Mouse (Mus musculus) lung, adult 2 months (tissue): Measurements from ENCODE around the gene Arhgap25. TPM values are rescaled to one million over a fixed set of nuclear protein-coding genes. Genes with fewer than 3 reads are reported as not detected.

ENCODE experiments used
- DNase-seq: peaks from one replicate; pipeline ENCODE4 v3.0.0; 2022
- H3K4me1 ChIP-seq: fragments of 200-500 bp; 2 replicates; pipeline ENCODE4 v1.6.1; 2011; ENCODE audit warnings: low read length; ENCODE audit not compliant: control insufficient read depth, insufficient read depth
- H3K4me3 ChIP-seq: fragments of 200-500 bp; replicated peaks from 2 replicates; pipeline ENCODE3; 2011; ENCODE audit warnings: low read depth, mild to moderate bottlenecking, control low read depth, low read length; ENCODE audit errors: extremely low read depth
- CTCF ChIP-seq: fragments of 200-500 bp; IDR thresholded peaks from 2 replicates; pipeline ENCODE4 v1.5.1; 2011; ENCODE audit warnings: mild to moderate bottlenecking, low read length, control low read depth; ENCODE audit not compliant: insufficient read depth
- POLR2A ChIP-seq: fragments of 200-500 bp; IDR thresholded peaks from 2 replicates; pipeline ENCODE4 v1.6.1; 2011; ENCODE audit warnings: low read depth, mild to moderate bottlenecking, control low read depth, low read length, borderline replicate concordance; ENCODE audit errors: extremely low read depth
- WGBS: fragments of 180-500 bp; shearing (Covaris S2); methylation state at CpG from one replicate; pipeline ENCODE4 v1.1.7; 2018; 5-methylcytosine and 5-hydroxymethylcytosine counted together
- polyA plus RNA-seq: library from polyadenylated mRNA; depleted of rRNA; stranded (reverse); fragments of >200 nt; gene quantifications from 2 replicates; pipeline ENCODE4 v1.2.3, GENCODE M21; 2012

The Arhgap25 gene
- polyA plus RNA-seq, 1 experiment: 6.6 TPM

DNA sequence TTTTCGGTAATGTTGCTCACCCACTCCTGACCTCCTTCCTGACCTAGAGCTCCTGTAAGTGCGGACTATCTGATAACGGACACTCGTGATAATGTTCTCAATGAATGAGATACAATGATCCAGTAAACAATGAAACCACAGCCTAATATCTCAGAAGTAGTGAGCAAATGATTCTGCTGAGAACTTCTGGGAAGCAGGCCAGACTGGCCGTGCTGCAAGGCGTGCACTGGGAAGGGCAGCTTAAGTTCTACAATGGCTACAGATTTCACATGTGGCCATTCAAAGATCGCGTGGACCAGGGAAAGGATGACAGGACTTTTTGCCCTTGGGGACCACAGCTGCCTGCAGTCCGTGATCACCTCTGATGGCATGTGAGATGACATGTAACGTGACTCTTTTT, 64.7 kb downstream of the Arhgap25 start:
- TF ChIP-seq CTCF (no peak), POLR2A (no peak)
- Histone ChIP-seq H3K4me1 (no peaks in the 10 kb centered on the region), H3K4me3 (no peak overlapping the region)
- peak; percentile 22 for DNase-seq
- WGBS: 44% methylated on average over 10 of the region's 10 CpGs

DNA sequence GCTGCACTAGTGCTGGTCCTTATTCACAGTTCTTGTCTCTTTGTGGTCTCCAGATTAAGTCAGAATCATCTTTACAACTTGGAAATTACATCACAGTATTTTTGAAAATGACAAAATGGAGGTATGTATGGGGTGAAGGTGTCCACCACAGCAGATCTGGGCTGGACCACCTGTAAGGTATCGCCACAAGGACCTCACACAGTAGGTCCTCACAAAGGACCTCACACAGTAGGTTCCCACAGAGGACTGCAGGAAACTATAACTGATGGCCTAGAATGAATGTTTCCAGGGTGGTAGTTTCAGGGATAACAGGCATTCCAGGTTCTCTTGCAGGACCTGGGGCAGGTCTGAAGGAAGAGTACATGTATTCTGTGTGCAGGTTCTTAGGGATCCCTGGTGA, 65.7 kb downstream of the Arhgap25 start:
- 100% methylated on average over 1 of the region's 1 CpGs for WGBS
- no peak for DNase-seq
- no peak overlapping the region for H3K4me3 ChIP-seq
- TF ChIP-seq POLR2A (no peak), CTCF (no peak)
- no peaks in the 10 kb centered on the region for H3K4me1 ChIP-seq

DNA sequence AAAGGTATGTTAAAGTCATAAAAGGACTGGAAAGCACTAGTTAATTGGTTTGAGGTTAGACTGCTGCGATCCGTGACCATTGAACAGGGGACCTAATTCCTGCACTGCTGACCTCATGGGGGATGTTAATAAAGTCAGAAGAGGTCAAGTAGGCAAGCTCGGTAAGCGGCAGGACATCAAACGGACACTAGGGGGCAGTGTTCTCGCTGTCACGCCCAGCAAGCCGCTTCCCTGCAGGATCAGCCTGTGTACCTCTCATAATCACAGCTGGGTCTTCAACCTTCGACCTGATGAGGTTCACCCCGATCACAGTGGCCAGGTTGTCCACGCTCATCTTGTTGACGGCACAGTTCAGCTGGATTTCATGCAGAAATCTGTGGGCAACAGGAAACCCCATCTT, 66.8 kb downstream of the Arhgap25 start:
- no peaks in the 10 kb centered on the region for H3K4me1 ChIP-seq
- peak; percentile 69 for DNase-seq
- TF ChIP-seq CTCF (peak; percentile 96), POLR2A (no peak)

DNA sequence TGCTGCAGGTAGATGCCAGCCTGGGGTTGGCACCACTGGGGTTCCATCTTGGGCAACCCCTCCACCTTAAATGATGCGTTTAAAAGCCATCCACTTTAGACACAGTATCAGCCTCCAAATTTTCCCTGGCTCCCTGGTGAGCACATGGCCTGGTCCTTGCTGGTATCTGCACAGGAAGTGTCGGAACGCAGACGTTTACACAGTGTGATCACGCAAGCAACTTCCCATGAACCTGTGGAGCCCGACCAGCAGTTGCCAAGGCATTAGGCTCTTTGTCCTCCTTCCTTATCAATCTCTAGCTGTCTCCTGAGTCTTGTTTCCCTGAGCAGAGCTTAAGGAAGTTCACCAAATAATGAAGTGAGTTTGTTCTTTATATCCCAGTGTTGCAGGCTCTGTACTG, 77.6 kb downstream of the Arhgap25 start:
- WGBS: 27% methylated on average over 6 of the region's 6 CpGs
- TF ChIP-seq POLR2A (no peak), CTCF (no peak)
- no peak overlapping the region for H3K4me3 ChIP-seq
- no peak for DNase-seq
- H3K4me1 ChIP-seq: peaks cover 3% of the 10 kb centered on the region

More for the DNA sequence above, 66.8 kb downstream of the Arhgap25 start:
- H3K4me3 ChIP-seq: no peak overlapping the region
- 17% methylated on average over 12 of the region's 12 CpGs for WGBS

DNA sequence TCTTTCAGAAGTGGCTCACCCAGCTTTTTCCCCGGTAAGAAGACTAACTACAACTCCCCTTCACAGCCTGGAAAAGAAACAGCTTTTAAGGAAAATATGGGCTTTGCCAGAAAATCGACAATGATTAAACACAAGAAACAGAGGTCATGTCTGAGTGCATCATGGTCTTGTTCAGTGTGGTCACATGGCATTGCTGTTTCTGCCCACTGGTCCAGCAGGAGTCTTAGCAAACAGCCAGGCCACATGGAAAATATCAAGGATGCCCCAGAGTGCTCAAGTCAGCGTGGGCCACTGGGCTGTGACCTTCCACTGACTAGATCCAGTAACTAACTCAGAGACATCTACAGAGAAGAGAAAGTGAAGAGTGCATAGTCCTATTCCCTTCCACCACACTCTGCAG, 81.3 kb downstream of the Arhgap25 start:
- H3K4me3 ChIP-seq: no peak overlapping the region
- H3K4me1 ChIP-seq: peaks cover 3% of the 10 kb centered on the region
- 58% methylated on average over 3 of the region's 3 CpGs for WGBS
- TF ChIP-seq CTCF (no peak), POLR2A (no peak)
- no peak for DNase-seq

DNA sequence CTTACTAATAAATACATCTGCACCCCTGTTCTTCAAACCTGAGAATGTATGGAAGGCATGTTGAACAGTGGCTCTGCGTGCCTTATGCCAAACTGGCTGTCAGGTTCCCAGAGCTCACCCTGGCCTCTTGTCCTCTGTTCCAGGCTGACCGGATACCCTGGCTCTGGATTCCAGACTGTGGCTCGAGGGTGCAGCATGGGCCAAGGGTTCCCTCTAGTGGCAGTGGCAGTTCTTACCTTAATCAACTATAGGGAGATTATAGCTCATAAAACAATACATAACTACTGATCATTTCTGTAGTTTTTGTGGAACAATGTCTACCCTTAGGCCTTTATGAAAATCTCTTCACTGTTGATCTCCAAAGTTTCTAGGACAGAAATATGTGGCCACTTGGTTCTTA, 82.0 kb downstream of the Arhgap25 start:
- Histone ChIP-seq H3K4me1 (peaks cover 1% of the 10 kb centered on the region), H3K4me3 (no peak overlapping the region)
- WGBS: 37% methylated on average over 3 of the region's 3 CpGs
- DNase-seq: peak; percentile 42
- TF ChIP-seq CTCF: peak; percentile 80
- TF ChIP-seq POLR2A: no peak

DNA sequence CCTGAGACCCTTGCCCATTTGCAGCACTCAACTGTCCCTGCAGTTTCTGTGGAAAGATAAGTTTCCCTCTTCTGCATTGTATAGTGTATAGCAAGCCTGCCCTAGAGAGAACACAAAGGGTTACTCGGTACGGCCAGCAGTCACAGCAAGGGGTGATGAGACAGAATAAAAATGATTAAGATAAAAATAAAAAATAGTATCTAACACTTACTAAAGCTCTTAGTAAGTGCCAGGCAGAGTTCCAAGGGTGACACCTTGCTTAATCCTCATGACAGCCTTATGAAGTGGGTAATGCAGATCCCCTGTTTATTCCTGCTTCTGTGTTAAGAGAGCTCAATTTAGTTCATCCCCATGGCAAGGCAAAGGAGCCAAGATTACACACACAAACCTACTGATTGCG, 83.5 kb downstream of the Arhgap25 start:
- Histone ChIP-seq H3K4me1 (no peaks in the 10 kb centered on the region), H3K4me3 (no peak overlapping the region)
- 74% methylated on average over 3 of the region's 3 CpGs for WGBS
- TF ChIP-seq POLR2A (no peak), CTCF (no peak)
- DNase-seq: no peak

DNA sequence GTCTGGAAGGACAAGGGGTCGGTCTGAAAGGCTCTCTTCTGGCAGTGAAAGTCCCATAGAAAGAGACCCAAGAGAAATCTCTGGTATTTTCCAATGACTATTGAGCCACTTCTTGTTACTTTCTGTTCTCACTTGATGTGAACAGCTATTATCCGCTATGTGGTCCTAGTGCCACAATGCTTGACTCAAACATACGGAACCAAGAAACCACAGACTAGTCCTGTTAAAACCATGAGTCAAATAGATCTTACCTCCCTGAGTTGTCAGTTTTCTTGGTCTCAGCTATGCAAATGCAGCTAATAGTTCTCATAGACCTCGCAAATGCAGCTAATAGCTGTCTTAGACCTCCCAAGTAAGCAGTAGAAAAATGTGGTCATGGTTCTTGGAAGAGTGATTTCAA, 85.8 kb downstream of the Arhgap25 start:
- H3K4me3 ChIP-seq: no peak overlapping the region
- TF ChIP-seq CTCF (no peak), POLR2A (no peak)
- H3K4me1 ChIP-seq: no peaks in the 10 kb centered on the region
- WGBS: 81% methylated on average over 4 of the region's 4 CpGs
- DNase-seq: no peak

DNA sequence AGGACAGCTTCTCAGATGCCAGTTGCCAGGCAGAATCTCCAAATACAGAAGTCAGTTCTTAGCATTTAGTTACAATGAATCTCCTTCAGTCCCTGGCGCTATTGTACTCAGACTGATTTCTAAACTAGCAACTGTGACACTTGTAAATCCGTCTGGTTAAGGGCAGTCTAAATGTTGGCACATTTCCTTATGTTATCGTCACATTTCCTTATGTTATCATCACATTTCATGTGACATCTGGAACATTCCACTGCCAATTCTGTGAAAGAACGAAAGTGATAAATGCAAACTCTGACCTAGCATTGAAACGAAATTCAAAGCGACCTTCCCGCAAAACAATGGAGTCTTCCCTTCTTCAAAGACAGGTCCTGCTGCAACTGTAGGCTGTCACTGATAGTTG, 87.8 kb downstream of the Arhgap25 start:
- no peak for DNase-seq
- Histone ChIP-seq H3K4me3 (no peak overlapping the region), H3K4me1 (no peaks in the 10 kb centered on the region)
- WGBS: 43% methylated on average over 7 of the region's 7 CpGs
- TF ChIP-seq CTCF (no peak), POLR2A (no peak)

DNA sequence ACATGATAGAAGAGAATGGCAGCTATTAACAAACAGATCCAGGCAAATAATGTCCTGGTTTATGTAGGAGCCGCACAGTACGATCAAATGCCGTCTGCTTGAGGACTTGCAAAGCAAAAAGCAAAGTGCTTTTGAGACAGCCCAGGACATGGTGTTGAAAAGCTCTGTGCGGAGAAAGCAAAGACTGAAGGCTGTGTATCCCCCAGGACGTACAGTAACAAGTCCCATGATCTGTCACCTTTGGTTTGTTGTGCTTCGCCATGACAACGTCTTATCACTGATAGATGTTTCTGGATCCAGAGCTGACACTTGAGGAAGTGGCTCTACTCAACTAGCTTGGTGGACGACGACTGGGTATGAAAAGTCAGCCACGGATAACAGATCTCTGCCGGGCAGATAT, 89.8 kb downstream of the Arhgap25 start:
- H3K4me3 ChIP-seq: no peak overlapping the region
- no peak for TF ChIP-seq POLR2A
- no peak for TF ChIP-seq CTCF
- 74% methylated on average over 11 of the region's 11 CpGs for WGBS

DNA sequence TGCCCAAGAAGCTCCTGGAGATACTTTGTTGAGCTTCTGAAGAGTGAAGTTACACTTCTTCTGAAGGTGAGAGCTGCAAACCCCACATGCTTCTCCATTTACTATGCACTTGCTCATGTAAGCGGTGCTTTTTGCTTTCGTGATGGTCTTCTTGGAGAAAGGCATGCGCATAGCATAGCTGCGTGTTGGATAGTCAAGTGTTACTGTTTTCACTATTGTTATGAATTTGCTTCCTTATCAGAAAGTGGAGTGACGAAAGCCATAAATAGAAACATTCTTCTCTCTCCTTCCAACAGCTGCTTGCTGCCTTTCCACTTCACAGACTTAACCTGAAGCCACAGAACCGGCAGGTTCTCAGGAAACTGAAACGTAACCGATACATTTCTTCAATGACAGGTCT, 96.3 kb downstream of the Arhgap25 start:
- WGBS: 50% methylated on average over 8 of the region's 8 CpGs
- DNase-seq: no peak
- Histone ChIP-seq H3K4me1 (no peaks in the 10 kb centered on the region), H3K4me3 (no peak overlapping the region)
- TF ChIP-seq POLR2A: no peak
- no peak for TF ChIP-seq CTCF

More for the DNA sequence above, 89.8 kb downstream of the Arhgap25 start:
- H3K4me1 ChIP-seq: no peaks in the 10 kb centered on the region
- no peak for DNase-seq
